Mouse (Mus musculus): ENCODE data around the gene Dmwd. TPM values are rescaled to one million over a fixed set of nuclear protein-coding genes. Genes with fewer than 3 reads are reported as not detected.

The Dmwd gene
- 18.3 and 19.4 TPM in 2 replicates for total RNA-seq (2012; rRNA removed)
- 10 to 100 TPM; 51.5 to 70.3 TPM for polyA plus RNA-seq (2012; ENCODE audit: insufficient read depth in 1 of 2, insufficient read length in 2 of 2, low read depth in 1 of 2, low replicate concordance in 2 of 2, missing spikeins in 1 of 2)

DNA sequence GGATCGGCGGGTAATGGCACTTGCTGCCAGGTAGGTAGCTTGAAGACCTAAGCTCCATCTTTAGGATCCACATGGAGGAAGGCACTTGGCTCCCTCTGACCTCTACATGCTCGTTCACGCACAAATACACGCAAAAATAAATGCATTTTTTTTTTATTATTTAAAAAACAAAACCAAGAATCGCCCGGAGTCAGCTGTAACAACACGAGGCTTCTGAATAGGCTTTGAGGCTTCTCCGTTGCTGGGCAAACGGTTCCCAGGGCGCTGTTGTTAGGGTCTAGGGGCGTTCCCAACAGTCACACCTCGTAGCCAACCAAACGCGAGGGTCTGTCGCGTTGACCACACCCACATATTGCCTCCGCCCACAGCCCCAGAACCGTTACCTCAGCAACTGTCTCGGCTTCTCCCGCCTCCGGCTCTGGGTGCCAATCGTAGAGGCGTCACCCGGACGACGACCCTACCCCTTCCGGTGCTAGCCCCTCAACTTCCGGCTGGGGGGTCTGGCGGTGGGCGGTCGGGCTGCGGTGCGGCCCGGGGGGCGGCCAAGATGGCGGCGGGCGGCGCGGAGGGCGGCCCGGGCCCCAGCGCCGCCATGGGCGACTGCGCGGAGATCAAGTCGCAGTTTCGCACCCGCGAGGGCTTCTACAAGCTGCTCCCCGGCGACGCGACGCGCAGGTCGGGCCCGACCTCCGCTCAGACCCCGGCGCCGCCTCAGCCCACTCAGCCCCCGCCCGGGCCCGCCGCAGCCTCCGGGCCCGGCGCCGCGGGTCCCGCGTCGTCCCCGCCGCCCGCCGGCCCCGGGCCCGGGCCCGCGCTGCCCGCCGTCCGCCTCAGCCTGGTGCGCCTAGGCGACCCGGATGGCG, at the start of gene Dmwd:
Dmwd (plus strand) TSS at position 505 of the 863 bp plus-strand sequence.
- Histone ChIP-seq H3K27ac (ENCODE audit: control insufficient read depth, low read depth, low read length) (peak within 1 kb of the TSS; percentile 29), H3K79me2 (ENCODE audit: control insufficient read depth, insufficient read depth, low read length, poor library complexity) (peaks cover 9% of the 10 kb centered on the region), H3K4me1 (ENCODE audit: control insufficient read depth in 1 of 2, insufficient read depth in 2 of 2, low read length in 2 of 2) (peaks cover 4 to 20% of the 10 kb centered on the region in 2 experiments), H3K27me3 (ENCODE audit: control insufficient read depth in 1 of 2, insufficient read depth in 2 of 2, low read length in 2 of 2) (no peaks in the 10 kb centered on the region), H3K4me3 (ENCODE audit: control insufficient read depth in 1 of 2, insufficient read depth in 1 of 2, low read depth in 2 of 2, low read length in 2 of 2) (peak within 1 kb of the TSS; percentile 70 to 95), H3K9me3 (replicated peaks; ENCODE audit: insufficient read depth, low read length) (no peaks in the 10 kb centered on the region), H3K9ac (ENCODE audit: control insufficient read depth, low read depth, low read length, poor library complexity, severe bottlenecking) (peak within 1 kb of the TSS; percentile 84), H3K36me3 (ENCODE audit: control insufficient read depth in 1 of 2, insufficient read depth in 2 of 2, low read length in 2 of 2) (peaks cover 0 to 11% of the 10 kb centered on the region in 2 experiments; a peak in 2 of 4 replicates)
- peak; percentile 99 for DNase-seq (ENCODE audit: low read depth, low spot score)
- TF ChIP-seq MYB (IDR thresholded peaks at IDR 0.05; ENCODE audit: low read depth, low read length) = peak; percentile 68
- TF ChIP-seq USF2 (IDR thresholded peaks at IDR 0.05; ENCODE audit: borderline replicate concordance in 1 of 2, insufficient read depth in 1 of 2, low read depth in 1 of 2, low read length in 2 of 2) = no peak
- 0 out of 2 replicates have a peak, but pooled peaks have one; percentile 28 for TF ChIP-seq MYC (IDR thresholded peaks at IDR 0.05; ENCODE audit: low read depth, low read length)
- TF ChIP-seq EP300 (IDR thresholded peaks at IDR 0.05; ENCODE audit: low read depth in 1 of 2, low read length in 2 of 2) = 0 out of 4 replicates have a peak, but pooled peaks of 1 of the 2 experiments have one; percentile 27
- no peak for TF ChIP-seq UBTF (IDR thresholded peaks at IDR 0.05; ENCODE audit: borderline replicate concordance, insufficient read depth, low read depth, low read length)
- TF ChIP-seq SMC3 (IDR thresholded peaks at IDR 0.05; ENCODE audit: low read depth, low read length) = no peak
- no peak for TF ChIP-seq ZNF384 (IDR thresholded peaks at IDR 0.05; ENCODE audit: low read depth, low read length)
- TF ChIP-seq POLR2A (IDR thresholded peaks at IDR 0.05; ENCODE audit: control insufficient read depth in 1 of 2, insufficient read depth in 1 of 2, low read depth in 1 of 2, low read length in 2 of 2, poor library complexity in 1 of 2) = peak; percentile 59 to 93; a peak in 3 of 4 replicates
- TF ChIP-seq MAFK (IDR thresholded peaks at IDR 0.05; ENCODE audit: borderline replicate concordance, low read depth, low read length) = no peak
- TF ChIP-seq POLR2AphosphoS2 (IDR thresholded peaks at IDR 0.05; ENCODE audit: low read length) = no peak
- peak; percentile 67 for TF ChIP-seq MAX (IDR thresholded peaks at IDR 0.05; ENCODE audit: low read length)
- 0 out of 2 replicates have a peak, but pooled peaks have one; percentile 9 for TF ChIP-seq NRF1 (IDR thresholded peaks at IDR 0.05; ENCODE audit: insufficient read depth, low read depth, low read length, poor library complexity, severe bottlenecking)
- no peak for TF ChIP-seq BHLHE40 (IDR thresholded peaks at IDR 0.05; ENCODE audit: borderline replicate concordance, low read depth, low read length)
- no peak for TF ChIP-seq USF1 (IDR thresholded peaks at IDR 0.05; ENCODE audit: low read depth, low read length)
- peak; percentile 31; the same call in 1 of the 2 replicates for TF ChIP-seq ZMIZ1 (IDR thresholded peaks at IDR 0.05; ENCODE audit: low read depth, low read length)
- no peak for TF ChIP-seq CTCF (IDR thresholded peaks at IDR 0.05 in 2 of 3, conservative IDR thresholded peaks at IDR 0.05 in 1 of 3; ENCODE audit: control insufficient read depth in 1 of 3, insufficient read depth in 1 of 3, low read depth in 2 of 3, low read length in 3 of 3, poor library complexity in 1 of 3, severe bottlenecking in 1 of 3)
- TF ChIP-seq SIN3A (IDR thresholded peaks at IDR 0.05; ENCODE audit: low read length) = peak; percentile 99
- TF ChIP-seq POLR2AphosphoS5 (IDR thresholded peaks at IDR 0.05; ENCODE audit: borderline replicate concordance, low read depth, low read length) = no peak
- TF ChIP-seq NELFE (IDR thresholded peaks at IDR 0.05; ENCODE audit: low read depth, low read length) = peak; percentile 62
- TF ChIP-seq TBP (IDR thresholded peaks at IDR 0.05; ENCODE audit: low read depth, low read length) = 0 out of 2 replicates have a peak, but pooled peaks have one; percentile 38
- TF ChIP-seq ETS1 (IDR thresholded peaks at IDR 0.05; ENCODE audit: low read depth, low read length) = no peak
- no peak for TF ChIP-seq E2F4 (IDR thresholded peaks at IDR 0.05; ENCODE audit: borderline replicate concordance, low read depth, low read length)
- TF ChIP-seq ZKSCAN1 (IDR thresholded peaks at IDR 0.05; ENCODE audit: low read depth, low read length) = no peak
- peak; percentile 85 for TF ChIP-seq HCFC1 (IDR thresholded peaks at IDR 0.05; ENCODE audit: low read depth, low read length)
- peak; percentile 16; the same call in 1 of the 2 replicates for TF ChIP-seq TCF12 (IDR thresholded peaks at IDR 0.05; ENCODE audit: low read depth, low read length)
- no peak for TF ChIP-seq JUND (IDR thresholded peaks at IDR 0.05; ENCODE audit: low read depth, low read length)
- no peak for TF ChIP-seq RAD21 (IDR thresholded peaks at IDR 0.05; ENCODE audit: low read depth, low read length)
- peak; percentile 79 for TF ChIP-seq ELF1 (IDR thresholded peaks at IDR 0.05; ENCODE audit: low read depth, low read length)
- TF ChIP-seq GABPA (IDR thresholded peaks at IDR 0.05; ENCODE audit: low read depth, low read length) = no peak
- no peak for TF ChIP-seq MEF2A (IDR thresholded peaks at IDR 0.05; ENCODE audit: extremely low read depth, insufficient replicate concordance, low read depth, low read length, poor library complexity, severe bottlenecking)
- peak; percentile 98 for TF ChIP-seq MXI1 (IDR thresholded peaks at IDR 0.05; ENCODE audit: low read depth, low read length)
- TF ChIP-seq CHD2 (IDR thresholded peaks at IDR 0.05; ENCODE audit: low read length) = no peak
- no peak for TF ChIP-seq CHD1 (IDR thresholded peaks at IDR 0.05; ENCODE audit: low read depth, low read length)
- peak; percentile 77 for TF ChIP-seq MAZ (IDR thresholded peaks at IDR 0.05; ENCODE audit: low read depth, low read length)

Measured in MEL (cell line).